Mouse (Mus musculus): ENCODE measurements around the gene Rpap2. TPM values are rescaled to one million over a fixed set of nuclear protein-coding genes. Genes with fewer than 3 reads are reported as not detected.

Rpap2 gene
- polyA plus RNA-seq, 1 experiment from 2014 or later = 16.3 TPM

- Histone ChIP-seq H3K4me3 (replicated peaks; ENCODE audit: low read length) (no peak overlapping the region), H3K4me2 (ENCODE audit: low read depth, low read length) (no peak overlapping the region), H3K27me3 (ENCODE audit: control insufficient read depth, insufficient read depth, low read length) (no peaks in the 10 kb centered on the region), H3K4me1 (ENCODE audit: control insufficient read depth, insufficient read depth, low read length) (no peaks in the 10 kb centered on the region), H3K9ac (ENCODE audit: low read length) (no peak overlapping the region), H3K9me3 (replicated peaks; ENCODE audit: control insufficient read depth, low read length) (no peaks in the 10 kb centered on the region), H3K27ac (ENCODE audit: low read length) (no peak overlapping the region), H3K36me3 (ENCODE audit: control insufficient read depth, insufficient read depth, low read length) (no peaks in the 10 kb centered on the region)
- ATAC-seq (ENCODE audit: insufficient read depth, low FRiP score) = no peak
- 82% methylated on average over 10 of the region's 10 CpGs for WGBS
These were observed 103.7 kb downstream of the Rpap2 start for GRCm38 (mm10) chr5:107700873-107701272.

GRCm38 (mm10) chr5:107701658-107702057 is 104.5 kb downstream of the Rpap2 start:
- Histone ChIP-seq H3K4me3 (replicated peaks; ENCODE audit: low read length) (no peak overlapping the region), H3K27me3 (ENCODE audit: control insufficient read depth, insufficient read depth, low read length) (no peaks in the 10 kb centered on the region), H3K4me1 (ENCODE audit: control insufficient read depth, insufficient read depth, low read length) (no peaks in the 10 kb centered on the region), H3K27ac (ENCODE audit: low read length) (no peak overlapping the region), H3K4me2 (ENCODE audit: low read depth, low read length) (no peak overlapping the region), H3K9ac (ENCODE audit: low read length) (no peak overlapping the region), H3K36me3 (ENCODE audit: control insufficient read depth, insufficient read depth, low read length) (no peaks in the 10 kb centered on the region), H3K9me3 (replicated peaks; ENCODE audit: control insufficient read depth, low read length) (no peaks in the 10 kb centered on the region)
- 79% methylated on average over 9 of the region's 9 CpGs for WGBS
- ATAC-seq (ENCODE audit: insufficient read depth, low FRiP score) = no peak

- Histone ChIP-seq H3K9me3 (replicated peaks; ENCODE audit: control insufficient read depth, low read length) (no peaks in the 10 kb centered on the region), H3K27ac (ENCODE audit: low read length) (no peak overlapping the region), H3K4me1 (ENCODE audit: control insufficient read depth, insufficient read depth, low read length) (no peaks in the 10 kb centered on the region), H3K4me3 (replicated peaks; ENCODE audit: low read length) (no peak overlapping the region), H3K4me2 (ENCODE audit: low read depth, low read length) (no peak overlapping the region), H3K27me3 (ENCODE audit: control insufficient read depth, insufficient read depth, low read length) (no peaks in the 10 kb centered on the region), H3K36me3 (ENCODE audit: control insufficient read depth, insufficient read depth, low read length) (no peaks in the 10 kb centered on the region), H3K9ac (ENCODE audit: low read length) (no peak overlapping the region)
- WGBS = 86% methylated on average over 6 of the region's 6 CpGs
- ATAC-seq (ENCODE audit: insufficient read depth, low FRiP score) = no peak
These were observed 106.1 kb downstream of the Rpap2 start for GRCm38 (mm10) chr5:107703207-107703763.

GRCm38 (mm10) chr5:107705756-107706155 is 108.6 kb downstream of the Rpap2 start:
- Histone ChIP-seq H3K9me3 (replicated peaks; ENCODE audit: control insufficient read depth, low read length) (no peaks in the 10 kb centered on the region), H3K27me3 (ENCODE audit: control insufficient read depth, insufficient read depth, low read length) (no peaks in the 10 kb centered on the region), H3K9ac (ENCODE audit: low read length) (no peak overlapping the region), H3K27ac (ENCODE audit: low read length) (no peak overlapping the region), H3K4me3 (replicated peaks; ENCODE audit: low read length) (no peak overlapping the region), H3K4me2 (ENCODE audit: low read depth, low read length) (no peak overlapping the region), H3K4me1 (ENCODE audit: control insufficient read depth, insufficient read depth, low read length) (no peaks in the 10 kb centered on the region), H3K36me3 (ENCODE audit: control insufficient read depth, insufficient read depth, low read length) (no peaks in the 10 kb centered on the region)
- WGBS = 79% methylated on average over 4 of the region's 4 CpGs
- no peak for ATAC-seq (ENCODE audit: insufficient read depth, low FRiP score)

GRCm38 (mm10) chr5:107706262-107706661 is 109.1 kb downstream of the Rpap2 start:
- Histone ChIP-seq H3K4me2 (ENCODE audit: low read depth, low read length) (no peak overlapping the region), H3K27ac (ENCODE audit: low read length) (no peak overlapping the region), H3K9ac (ENCODE audit: low read length) (no peak overlapping the region), H3K9me3 (replicated peaks; ENCODE audit: control insufficient read depth, low read length) (no peaks in the 10 kb centered on the region), H3K4me3 (replicated peaks; ENCODE audit: low read length) (no peak overlapping the region), H3K4me1 (ENCODE audit: control insufficient read depth, insufficient read depth, low read length) (no peaks in the 10 kb centered on the region), H3K27me3 (ENCODE audit: control insufficient read depth, insufficient read depth, low read length) (no peaks in the 10 kb centered on the region), H3K36me3 (ENCODE audit: control insufficient read depth, insufficient read depth, low read length) (no peaks in the 10 kb centered on the region)
- WGBS = 69% methylated on average over 1 of the region's 1 CpGs
- no peak for ATAC-seq (ENCODE audit: insufficient read depth, low FRiP score)

- Histone ChIP-seq H3K9me3 (replicated peaks; ENCODE audit: control insufficient read depth, low read length) (no peaks in the 10 kb centered on the region), H3K9ac (ENCODE audit: low read length) (no peak overlapping the region), H3K4me1 (ENCODE audit: control insufficient read depth, insufficient read depth, low read length) (no peaks in the 10 kb centered on the region), H3K36me3 (ENCODE audit: control insufficient read depth, insufficient read depth, low read length) (no peaks in the 10 kb centered on the region), H3K27me3 (ENCODE audit: control insufficient read depth, insufficient read depth, low read length) (no peaks in the 10 kb centered on the region), H3K4me3 (replicated peaks; ENCODE audit: low read length) (no peak overlapping the region), H3K4me2 (ENCODE audit: low read depth, low read length) (no peak overlapping the region), H3K27ac (ENCODE audit: low read length) (no peak overlapping the region)
- 74% methylated on average over 8 of the region's 8 CpGs for WGBS
- ATAC-seq (ENCODE audit: insufficient read depth, low FRiP score) = no peak
These were observed 111.1 kb downstream of the Rpap2 start for GRCm38 (mm10) chr5:107708124-107708797.

Other genes starting within 250 kb of the Rpap2 start
- gene Ephx4, start 194.6 kb upstream of the Rpap2 start, polyA plus RNA-seq (2015; fragmentation: Nextera tagmentation; extraction: Ambion mirVana) = 1.4 and 1.8 TPM in 2 replicates
- gene Lpcat2b, start 165.8 kb upstream of the Rpap2 start, polyA plus RNA-seq (2015; fragmentation: Nextera tagmentation; extraction: Ambion mirVana) = not detected in 2 replicates
- gene Btbd8, start 159.4 kb upstream of the Rpap2 start, polyA plus RNA-seq (2015; fragmentation: Nextera tagmentation; extraction: Ambion mirVana) = 3.6 and 3.8 TPM in 2 replicates
- 0.20 and 0.46 TPM in 2 replicates for gene Gm42669, start 89.8 kb upstream of the Rpap2 start, polyA plus RNA-seq (2015; fragmentation: Nextera tagmentation; extraction: Ambion mirVana)
- gene 1700028K03Rik, start 62.7 kb upstream of the Rpap2 start, polyA plus RNA-seq (2015; fragmentation: Nextera tagmentation; extraction: Ambion mirVana) = 0.06 and 0.09 TPM in 2 replicates
- gene Glmn, start 515 bp downstream of the Rpap2 start, polyA plus RNA-seq (2015; fragmentation: Nextera tagmentation; extraction: Ambion mirVana) = 20.9 and 25.8 TPM in 2 replicates
- 0.66 and 1.1 TPM in 2 replicates for gene Gfi1, start 128.7 kb downstream of the Rpap2 start, polyA plus RNA-seq (2015; fragmentation: Nextera tagmentation; extraction: Ambion mirVana)
- 0.21 and 0.22 TPM in 2 replicates for gene Ube2d2b, start 232.7 kb downstream of the Rpap2 start, polyA plus RNA-seq (2015; fragmentation: Nextera tagmentation; extraction: Ambion mirVana)